Mouse (Mus musculus) layer of hippocampus, adult 9-11 months (tissue): Measurements from ENCODE around the gene Cwc22.
"Not testable (repeated sequence)": the region's sequence is repeated elsewhere in the genome, so short reads cannot be mapped to it uniquely, and the experiment has no call there.

Source experiments
- DNase-seq: peaks from one replicate; pipeline ENCODE4 v3.0.0; 2022

The Cwc22 gene

DNA sequence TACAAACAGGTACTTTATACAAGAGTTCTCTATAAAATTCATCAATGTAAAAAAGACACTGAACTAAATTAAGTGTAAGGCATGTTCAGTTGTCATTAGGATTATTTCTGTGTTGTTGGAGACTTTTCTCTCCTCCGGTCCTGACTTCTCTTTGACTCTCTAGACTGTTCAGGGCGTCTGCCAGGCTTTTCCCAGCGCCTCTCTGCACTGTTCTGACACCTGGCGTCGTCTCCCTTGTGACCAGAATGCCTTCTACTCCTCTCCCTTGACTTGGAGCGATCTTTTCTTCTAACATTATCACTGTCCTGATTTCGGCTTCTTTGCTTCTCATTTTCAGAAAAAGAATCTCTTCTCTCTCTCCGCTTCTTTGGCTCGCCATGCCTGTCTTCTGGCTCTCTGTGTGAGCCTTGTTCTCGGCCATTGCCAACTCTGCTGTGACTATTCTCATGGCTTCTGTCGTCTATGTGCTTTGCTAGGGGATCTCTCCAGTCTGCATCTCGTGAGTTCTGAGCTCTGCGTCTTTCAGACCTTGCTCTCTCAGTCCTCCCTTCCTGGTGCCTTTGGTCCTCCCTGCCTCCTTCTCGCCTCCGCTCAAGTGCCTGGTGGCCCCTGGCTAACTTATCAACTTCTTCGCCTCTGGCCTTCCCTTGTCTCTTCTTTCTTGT is 50.1 kb downstream of the Cwc22 start:
- not testable (repeated sequence) for DNase-seq

DNA sequence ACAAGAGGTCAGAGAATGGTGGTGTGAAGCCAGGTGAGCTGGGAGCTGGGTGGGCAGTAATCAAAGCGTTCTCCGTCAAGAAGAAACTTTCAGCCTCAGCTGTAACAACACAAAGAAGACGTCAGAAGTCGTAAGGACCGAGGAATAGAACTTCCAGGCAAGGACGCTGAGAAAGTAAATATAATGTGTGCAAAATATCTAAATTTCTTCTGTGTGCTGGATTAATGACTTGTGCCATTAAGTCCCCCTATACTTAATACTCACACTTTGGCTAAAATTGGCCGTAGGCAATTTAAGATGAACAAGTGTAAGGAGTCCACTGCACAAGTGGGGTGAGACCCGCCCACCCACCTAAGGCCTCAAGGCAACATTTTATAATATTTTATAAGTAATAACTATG is 51.3 kb downstream of the Cwc22 start:
- DNase-seq, result no peak

DNA sequence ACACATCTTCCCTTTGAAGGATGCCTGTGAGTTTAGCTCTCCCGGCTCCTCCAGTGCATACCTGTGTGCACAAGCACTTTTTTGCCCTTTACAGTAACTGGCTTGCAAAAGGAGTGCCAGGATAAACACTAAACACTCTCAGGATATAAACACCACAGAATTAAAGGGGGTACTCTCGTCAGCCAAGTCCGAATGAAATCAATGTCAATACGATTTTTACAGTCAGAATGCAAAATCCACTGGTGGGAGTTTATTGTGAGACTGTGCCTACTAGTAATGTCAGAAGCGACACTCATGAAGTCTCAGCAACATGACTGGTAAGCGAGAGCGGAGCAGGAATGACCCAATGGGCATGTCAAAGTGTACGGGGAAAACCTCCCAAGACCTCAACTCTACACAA is 52.7 kb downstream of the Cwc22 start:
- DNase-seq, result no peak

DNA sequence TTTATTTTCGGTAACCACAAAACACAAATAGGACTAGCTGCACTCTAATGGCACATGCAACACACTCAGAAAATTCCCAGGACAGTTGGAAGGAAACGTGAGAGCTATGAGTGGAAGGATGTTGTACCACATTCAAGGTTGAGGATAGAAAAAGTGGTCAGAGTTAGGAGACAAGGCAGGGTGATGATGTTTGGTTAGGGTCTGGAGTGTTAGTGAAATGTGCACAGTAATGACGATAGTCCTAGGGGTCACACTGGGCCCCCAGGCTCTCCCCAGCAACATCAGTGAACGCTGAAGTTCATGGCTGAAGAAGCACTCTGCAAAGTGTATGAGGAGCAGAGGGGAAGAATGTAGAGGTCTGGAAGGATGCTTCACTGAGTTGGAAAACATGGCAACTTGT is 53.6 kb downstream of the Cwc22 start:
- DNase-seq, result no peak

DNA sequence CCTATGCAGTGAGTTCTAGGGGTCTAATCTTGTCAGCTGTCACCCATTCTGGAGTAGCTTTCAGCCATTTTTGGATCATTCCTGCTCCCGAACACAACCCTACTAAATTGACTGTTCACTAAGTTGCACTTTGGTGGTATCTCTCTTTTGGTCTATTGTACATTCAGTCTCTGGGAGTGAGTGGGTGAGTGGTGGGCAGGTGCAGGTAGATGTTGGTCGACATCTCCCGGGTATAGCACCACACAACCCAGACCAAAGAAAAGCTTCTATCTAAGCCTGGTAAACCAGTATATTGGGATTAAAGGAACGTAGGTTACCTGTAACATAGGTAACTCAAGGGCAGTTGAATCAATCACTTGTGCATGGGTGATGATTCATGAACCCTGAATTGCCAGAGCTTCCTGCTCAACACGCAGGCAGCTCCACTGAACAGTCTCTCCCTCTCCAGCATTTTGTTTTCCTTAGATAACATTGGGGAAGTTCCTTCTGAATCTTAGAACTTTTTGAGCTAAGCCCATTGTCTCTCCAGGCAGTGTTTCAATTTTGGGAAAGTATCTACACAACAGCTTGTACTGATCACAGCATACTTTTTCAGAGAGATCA is 55.2 kb downstream of the Cwc22 start:
- no peak for DNase-seq

DNA sequence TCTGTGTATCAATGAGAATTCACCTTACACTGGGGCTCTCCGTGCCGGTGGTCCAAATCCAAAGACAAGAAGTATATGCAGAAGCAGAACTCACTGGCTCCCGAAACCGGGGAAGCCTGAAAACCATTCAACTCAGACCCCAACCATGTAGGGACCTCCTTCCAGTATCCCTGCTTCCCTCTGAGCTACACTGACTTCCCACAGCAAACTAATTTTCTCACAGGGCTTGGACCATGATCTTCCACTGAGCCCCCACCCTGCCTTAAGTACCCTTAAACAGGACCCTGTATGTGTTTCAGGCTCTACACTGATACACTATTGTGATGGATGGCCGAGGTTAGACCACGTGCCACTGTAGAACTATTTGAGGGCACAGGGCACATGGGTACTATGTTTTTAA is 56.2 kb downstream of the Cwc22 start:
- DNase-seq, result no peak

DNA sequence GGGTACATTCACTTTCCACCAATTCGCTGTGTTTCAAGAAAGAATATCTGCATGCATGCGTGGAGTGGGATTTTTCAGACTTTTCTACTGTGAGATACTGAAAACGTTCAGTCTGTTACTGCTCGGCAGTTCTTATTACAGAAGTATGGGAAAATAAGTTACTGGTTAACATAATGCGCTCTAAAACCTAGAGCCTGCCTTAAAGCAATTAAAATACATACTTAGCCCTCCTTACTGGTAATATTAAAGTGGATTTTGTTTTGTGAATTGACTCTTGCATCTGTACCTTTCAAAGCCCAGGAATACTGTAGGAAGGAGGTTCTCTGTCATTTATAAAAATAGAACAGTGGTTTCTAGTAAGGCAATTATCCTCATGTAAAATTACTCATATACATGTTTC is 56.8 kb downstream of the Cwc22 start:
- DNase-seq, result no peak

DNA sequence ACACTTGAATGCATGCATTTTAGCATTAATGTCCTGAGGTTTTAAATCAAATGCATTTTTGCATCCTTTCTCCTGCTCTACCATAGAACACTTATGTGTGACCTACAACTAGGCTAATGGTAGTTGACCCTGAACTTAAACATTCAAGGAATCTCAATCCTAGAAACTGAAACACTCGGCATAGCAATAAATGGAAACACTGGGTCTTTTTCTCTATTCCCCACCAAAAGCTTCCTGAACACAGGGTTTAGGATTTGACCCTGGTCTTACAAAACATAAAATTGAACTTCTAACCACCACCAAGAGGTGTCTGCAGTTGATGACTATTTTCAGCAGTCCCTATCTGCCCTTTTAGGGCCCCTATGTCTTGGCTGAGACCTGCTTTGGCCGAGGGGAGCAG is 57.3 kb downstream of the Cwc22 start:
- DNase-seq, result no peak

DNA sequence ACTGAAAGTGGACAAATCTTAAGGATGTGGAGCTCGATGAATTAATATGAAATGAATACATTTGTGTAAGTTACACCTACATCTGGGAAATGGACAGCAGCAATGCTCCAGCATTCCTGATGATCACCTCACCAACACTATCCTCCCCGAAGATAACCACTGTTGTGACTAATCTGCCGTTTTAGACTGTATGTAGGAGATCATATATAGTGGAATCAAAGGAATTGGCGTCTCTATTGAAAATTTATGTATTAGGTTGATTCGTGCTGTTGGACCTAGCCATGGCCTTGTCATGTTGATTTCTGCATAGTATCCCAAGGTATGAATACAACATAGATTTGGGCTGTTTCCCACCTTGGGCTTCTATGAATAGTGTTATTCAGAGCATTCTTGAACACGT is 58.1 kb downstream of the Cwc22 start:
- DNase-seq, result no peak

DNA sequence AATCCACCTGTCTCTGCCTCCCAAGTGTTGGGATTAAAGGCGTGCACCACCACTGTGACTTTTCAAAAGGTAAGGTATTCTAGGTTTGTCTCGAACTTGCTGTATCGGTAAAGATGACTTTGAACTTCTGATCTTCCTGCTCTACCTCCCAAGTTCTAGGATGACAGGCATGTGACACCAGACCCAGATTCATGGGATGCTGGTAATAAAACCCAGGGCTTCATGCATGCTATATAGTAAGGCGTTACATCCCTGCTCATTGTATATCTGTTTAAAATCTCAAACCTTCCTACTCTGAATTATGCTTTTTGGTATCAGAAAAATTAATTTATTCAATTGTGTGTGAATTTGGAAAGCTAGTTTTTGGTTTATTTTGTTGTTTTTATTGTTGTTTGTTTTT is 59.0 kb downstream of the Cwc22 start:
- DNase-seq, result no peak

DNA sequence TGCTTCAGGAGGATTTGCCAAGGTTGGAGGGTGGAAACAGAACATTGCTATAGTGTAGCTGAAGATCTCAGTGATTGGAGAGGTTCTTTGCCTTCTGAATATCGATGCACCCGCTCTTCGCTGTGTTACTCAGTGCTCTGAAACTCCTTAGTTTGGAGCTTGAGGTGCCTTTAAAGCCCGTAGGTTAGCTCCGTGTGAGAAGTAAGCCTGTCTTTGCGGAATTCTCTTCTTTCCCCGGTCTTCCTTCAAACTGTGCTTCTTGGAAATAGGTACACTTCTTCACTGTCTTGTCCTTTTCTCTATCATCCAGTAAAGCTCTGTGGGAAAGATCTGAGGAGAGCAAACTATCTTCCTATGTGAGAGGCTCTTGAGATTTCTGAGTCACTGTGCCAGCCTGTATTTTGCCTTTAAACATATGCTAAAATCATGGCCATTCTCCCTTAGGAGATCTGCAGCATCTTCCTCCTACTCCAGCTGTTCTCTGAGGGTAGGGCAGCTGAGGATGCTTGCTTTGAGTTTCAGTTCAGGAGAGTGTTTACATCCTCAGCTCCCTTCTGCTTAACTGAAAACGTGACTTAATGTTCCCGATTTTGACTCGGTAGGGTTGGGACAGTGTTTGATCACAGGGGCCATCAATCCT is 60.6 kb downstream of the Cwc22 start:
- DNase-seq, result no peak

DNA sequence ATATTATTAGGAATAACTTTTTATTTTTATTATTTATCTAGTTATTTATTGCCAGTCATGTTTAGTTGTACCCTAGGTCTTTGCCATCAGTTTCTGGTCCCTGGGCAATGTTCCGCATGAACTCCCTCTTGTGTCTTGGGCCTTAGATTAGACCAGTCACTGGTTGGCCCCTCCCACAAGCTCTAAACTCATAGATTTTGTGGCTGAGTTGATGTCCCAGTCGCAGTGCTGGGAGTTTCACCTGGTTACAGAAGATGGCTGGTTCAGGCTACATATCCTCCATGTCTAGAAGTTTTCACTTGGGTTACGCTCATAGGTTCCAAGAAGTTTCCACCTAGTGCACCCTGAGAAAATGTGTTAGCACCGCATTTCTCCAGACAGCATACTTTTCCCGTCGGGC is 61.1 kb downstream of the Cwc22 start:
- DNase-seq, result no peak

DNA sequence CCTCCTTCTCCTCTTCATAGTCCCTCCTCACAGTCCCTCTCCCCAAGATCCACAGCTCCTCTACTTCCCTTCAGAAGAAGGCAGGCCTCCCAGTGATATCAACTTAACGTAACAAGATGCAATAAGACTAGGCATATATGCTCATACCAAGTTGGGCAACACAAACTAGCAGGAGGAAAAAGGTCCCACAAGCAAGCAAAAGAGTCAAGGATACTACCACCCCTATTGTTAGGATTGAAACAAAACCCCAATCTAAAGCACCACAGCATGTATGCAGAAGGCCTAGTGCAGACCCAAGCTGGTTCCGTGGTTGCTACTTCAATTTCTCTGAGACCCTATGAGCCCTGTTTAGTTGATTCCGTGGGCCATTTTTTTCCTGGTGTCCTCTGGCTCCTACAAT is 61.7 kb downstream of the Cwc22 start:
- no peak for DNase-seq

DNA sequence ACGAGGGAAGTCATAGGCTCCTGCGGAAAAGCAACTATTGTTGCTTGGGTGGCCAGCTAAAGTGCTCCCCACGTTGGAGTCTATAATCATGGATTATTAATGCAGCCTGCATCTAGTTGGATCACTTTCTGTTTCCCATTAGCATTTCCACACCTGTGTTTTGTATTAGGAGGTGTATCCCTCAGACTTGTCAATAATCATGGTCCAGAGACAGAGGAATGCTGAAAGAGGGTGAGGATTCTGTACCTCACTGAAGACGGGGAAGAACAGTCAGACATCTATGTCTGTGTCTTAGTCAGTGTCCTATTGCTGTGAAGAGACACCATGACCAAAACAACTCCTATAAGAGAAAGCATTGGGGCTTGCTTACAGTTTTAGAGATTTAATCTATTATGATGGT is 63.2 kb downstream of the Cwc22 start:
- no peak for DNase-seq

DNA sequence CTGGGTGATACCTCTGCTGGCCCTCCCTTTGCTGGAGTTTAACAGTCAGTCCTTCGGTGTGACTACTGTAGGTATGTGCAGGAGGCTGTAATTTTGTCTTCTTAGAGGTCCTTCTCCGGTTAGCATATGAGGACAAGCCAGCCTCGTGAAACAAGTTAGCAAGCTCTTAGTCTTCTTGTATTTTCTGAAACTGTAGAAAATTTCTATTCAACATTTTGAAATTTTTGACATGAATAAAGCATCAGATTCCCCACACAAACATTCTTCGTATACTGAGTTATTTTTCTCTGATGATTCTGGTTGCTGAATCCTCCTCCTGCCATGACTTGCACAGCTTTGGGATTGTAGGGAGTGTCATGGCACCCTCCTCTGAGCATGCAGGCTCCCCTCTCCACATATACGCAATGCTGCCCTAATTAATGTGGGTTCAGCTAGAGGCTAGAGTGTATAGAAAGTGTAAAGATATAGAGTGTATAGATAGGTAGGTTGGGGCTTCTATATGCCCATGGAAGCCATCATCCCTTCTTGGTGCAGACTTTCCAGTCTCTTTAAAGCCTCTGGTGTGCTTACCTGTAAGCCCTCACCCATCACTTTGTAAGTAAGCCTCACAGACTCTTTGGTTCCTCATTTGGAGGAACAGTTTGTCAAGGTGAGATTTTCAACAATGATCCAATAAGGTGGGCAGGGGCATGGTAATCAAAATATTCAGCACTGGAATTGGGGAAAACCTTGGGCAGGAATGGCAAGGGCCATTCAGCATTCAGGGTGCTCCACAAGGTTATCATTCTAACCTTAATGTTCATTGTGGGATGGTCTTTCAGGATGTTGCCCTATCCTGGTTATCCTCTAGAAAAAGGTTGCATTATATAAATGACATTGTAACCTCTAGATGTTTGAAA is 64.6 kb downstream of the Cwc22 start:
- no peak for DNase-seq

DNA sequence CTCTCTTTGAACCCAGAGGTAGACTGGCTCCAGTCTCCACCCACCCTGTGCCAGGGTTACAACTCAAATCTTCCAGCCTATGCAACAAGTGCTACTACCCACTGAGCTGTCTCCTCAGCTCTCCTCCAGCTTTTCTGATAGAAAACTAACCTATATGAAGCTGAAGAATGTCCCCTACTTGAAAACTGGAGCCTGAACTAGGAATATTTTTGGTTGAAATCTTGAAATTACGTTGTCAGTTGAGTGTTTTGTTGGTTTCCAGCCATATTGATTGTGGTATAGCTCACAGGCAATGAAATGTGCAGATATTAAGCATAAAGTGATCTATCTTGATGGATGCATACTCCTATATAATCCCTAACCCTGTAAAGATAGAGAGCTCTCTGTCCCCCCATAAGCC is 65.8 kb downstream of the Cwc22 start:
- no peak for DNase-seq

DNA sequence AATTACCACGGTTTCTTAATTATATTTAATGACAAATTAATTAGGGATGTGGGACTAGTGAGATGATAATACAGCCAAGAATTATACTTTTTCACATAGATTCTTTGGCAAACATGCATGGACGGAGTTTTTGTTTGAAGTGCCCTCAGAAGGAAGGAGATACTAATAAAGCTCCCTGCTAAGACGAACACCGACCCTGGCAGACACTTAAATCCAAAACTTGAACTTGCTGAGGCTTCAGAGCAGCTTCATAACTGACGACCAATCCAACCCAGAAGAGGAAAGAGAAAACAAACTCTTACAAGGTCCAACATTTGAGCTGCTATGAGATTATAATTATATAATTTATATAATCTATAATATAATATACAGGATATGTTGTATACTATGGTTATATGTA is 66.4 kb downstream of the Cwc22 start:
- DNase-seq, result no peak

DNA sequence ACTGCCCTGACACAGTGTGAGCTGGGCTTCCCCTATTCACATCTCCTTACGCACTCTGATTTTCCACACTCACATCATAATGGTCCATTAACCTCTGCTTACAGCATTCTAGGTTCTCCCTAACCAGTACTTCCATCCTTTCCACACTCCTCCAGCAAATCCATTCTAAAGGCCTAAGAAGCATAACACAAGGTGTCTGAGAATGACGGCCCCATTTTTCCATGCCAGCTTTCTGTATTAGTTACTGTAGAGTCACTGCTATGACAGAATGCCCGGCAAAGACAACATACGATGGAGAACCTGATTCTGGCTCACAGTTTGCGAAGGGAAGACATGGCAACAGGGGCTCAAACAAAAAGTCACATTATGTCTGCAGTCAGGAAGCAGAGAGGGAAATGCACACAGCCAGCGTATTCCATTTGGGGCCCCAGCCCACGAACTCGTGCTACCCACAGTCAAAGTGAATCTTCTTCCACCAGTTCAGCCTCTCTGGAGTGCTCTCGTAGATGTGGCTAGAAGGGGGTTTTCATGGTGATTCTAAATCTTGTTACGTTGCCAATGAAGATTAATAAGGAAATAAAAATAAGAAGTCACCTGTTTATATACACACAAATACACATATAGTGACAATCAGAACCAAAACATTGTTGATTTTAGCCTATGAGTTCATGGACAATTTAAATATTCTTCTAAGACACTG is 68.9 kb downstream of the Cwc22 start:
- no peak for DNase-seq

DNA sequence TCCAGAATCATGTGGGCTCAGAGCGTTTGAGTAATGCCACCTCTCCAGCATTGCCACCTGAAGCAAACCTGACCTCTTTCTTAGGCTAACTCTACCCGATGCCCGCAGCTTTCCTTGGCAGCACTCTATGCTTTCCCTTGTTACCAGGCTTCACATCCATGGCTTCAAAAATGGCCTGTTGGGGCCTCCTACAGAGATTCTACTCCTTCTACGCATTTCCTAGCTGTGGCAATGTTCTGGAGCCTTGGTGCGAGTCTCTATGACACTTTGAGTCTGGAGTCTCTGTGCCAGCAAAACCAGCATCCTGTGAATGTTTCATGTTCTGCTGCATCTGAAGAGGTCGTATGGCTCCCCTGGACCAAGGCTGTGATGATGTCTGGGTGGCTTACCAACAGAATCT is 69.8 kb downstream of the Cwc22 start:
- DNase-seq, result no peak

DNA sequence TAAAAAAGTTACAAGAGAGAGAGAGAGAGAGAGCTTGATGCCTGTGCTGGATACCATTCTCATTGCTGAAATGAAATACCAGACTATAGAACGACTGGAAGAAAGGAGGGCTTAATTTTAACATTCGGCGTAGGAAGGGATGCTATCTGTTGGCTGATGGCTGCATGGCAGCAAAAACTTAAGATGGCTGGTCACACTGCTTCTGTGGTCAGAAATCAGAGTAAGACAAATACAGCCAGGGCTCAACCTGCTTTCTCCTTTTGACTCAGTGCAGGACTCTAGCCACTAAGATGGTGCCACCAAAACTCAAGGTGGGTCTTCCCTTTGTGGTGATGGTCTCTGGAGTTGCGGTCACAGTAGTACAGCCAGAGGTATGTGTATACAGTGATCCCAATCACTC is 70.7 kb downstream of the Cwc22 start:
- no peak for DNase-seq

DNA sequence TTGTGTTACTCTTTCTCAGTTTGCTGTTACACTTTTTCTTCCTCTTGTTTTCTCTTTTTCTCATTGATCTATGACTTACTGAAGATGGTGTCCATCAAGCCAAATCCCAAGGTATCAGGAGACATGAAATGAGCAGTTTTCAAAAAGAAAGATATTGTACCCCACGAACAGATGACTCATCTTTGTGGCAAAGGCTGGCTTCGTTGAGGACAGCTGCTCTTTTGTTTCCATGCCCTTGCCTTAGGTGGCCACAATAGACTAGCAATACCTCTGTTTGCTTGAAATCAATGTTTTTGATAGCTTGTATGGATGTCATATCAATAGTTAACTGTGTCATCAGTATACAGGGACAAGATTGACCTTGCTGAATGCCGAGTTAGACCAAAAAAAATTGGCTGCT is 71.5 kb downstream of the Cwc22 start:
- no peak for DNase-seq

DNA sequence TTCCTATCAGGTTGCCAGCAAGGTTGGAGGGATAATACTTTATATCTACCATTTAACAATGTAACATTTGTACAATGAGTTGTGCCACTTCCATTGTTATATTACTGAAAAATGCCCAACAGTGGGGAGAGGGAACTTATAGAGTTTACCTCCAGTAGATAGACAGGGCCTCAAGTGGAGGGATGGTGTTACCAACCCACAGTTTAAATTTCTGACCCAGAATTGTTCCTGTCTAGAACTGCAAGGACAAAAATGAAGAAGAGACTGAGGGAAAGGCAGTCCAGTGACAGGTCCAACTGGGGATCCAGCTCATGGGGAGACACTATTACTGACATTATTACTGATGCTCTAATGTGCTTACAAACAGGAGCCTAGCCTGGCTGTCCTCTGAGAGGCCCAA is 72.4 kb downstream of the Cwc22 start:
- no peak for DNase-seq

DNA sequence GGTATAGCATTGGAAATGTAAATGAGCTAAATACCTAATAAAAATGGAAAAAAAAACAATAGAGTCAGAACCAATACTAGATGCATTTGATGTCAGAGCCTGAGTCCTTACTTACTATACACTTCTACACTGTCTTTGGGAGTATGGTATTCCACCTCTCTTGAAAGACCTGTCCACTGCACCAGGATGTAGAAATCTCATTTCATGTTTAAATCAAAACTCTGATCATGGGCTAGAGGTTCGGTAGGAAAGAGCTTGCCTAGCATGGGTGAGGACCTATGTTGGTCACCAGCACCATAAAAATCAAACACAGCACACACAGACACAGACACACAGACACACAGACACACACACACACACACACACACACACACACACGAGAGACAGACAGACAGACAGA is 73.5 kb downstream of the Cwc22 start:
- no peak for DNase-seq
